Comparison of ENCODE assay signal across 8 mouse cellular contexts in genomic region chr17:35469842-35470751, GRCm38 (mm10). TPM values are rescaled to one million over a fixed set of nuclear protein-coding genes. Genes with fewer than 3 reads are reported as not detected.
DNase-seq lines count a peak whose midpoint lies in the region; TF ChIP-seq lines count a peak whose summit lies in the region.

TSS of gene H2-Q10 (plus strand) at chr17:35470089.

- TF ChIP-seq POLR2A in kidney, adult 2 months (IDR thresholded peaks at IDR 0.05; ENCODE audit: low read depth, low read length), result no peak

- WGBS in forebrain, embryonic 10.5 days, result 2% methylated on average over 71 of the region's 80 CpGs
- 2% methylated on average over 79 of the region's 80 CpGs for WGBS in kidney, adult 2 months

- H3K27me3 ChIP-seq in forebrain, embryonic 10.5 days (ENCODE audit: poor library complexity, severe bottlenecking), result peaks cover 54% of the 10 kb centered on the region
- H3K27me3 ChIP-seq in kidney, adult 2 months (replicated peaks; ENCODE audit: control insufficient read depth, insufficient read depth, low read length), result peaks cover 2% of the 10 kb centered on the region; the same call in 1 of the 2 replicates

- 0 out of 2 replicates have a peak within 1 kb of the TSS, but pooled peaks have one; percentile 8 for H3K27ac ChIP-seq in forebrain, embryonic 10.5 days
- no peak within 1 kb of the TSS for H3K27ac ChIP-seq in kidney, adult 2 months (ENCODE audit: insufficient read depth, low read depth, low read length)

- H3K9me3 ChIP-seq in forebrain, embryonic 10.5 days, result no peaks in the 10 kb centered on the region

- peak within 1 kb of the TSS; percentile 56 for H3K4me3 ChIP-seq in forebrain, embryonic 10.5 days
- peak within 1 kb of the TSS; percentile 13 for H3K4me3 ChIP-seq in kidney, adult 2 months (ENCODE audit: insufficient read depth, low read depth, low read length)

- DNase-seq in right cerebral cortex, postnatal 4 days, result peak; percentile 6
- no peak for DNase-seq in right cerebral cortex, postnatal 14 days
- peak; percentile 19 for DNase-seq in forebrain, embryonic 10.5 days (ENCODE audit: extremely low spot score, low spot score)
- DNase-seq in kidney, adult 2 months, result peak; percentile 63
- peak; percentile 29 for DNase-seq in mesoderm, embryonic 11.5 days (ENCODE audit: low read depth, low spot score)
- no peak for DNase-seq in ovary, postnatal 36 days (ENCODE audit: low spot score)
- no peak for DNase-seq in urinary bladder, adult 2 months (ENCODE audit: low spot score)
- DNase-seq in frontal cortex, postnatal 25 days (ENCODE audit: low spot score in 2 of 2), result no peak

- H3K4me1 ChIP-seq in forebrain, embryonic 10.5 days, result peaks cover 13% of the 10 kb centered on the region
- no peaks in the 10 kb centered on the region for H3K4me1 ChIP-seq in kidney, adult 2 months (ENCODE audit: control insufficient read depth, insufficient read depth, low read length)

- H3K36me3 ChIP-seq in forebrain, embryonic 10.5 days (replicated peaks), result no peaks in the 10 kb centered on the region
- H3K36me3 ChIP-seq in kidney, adult 2 months (ENCODE audit: control insufficient read depth, insufficient read depth, low read length), result no peaks in the 10 kb centered on the region

- no peak for TF ChIP-seq CTCF in kidney, adult 2 months (conservative IDR thresholded peaks at IDR 0.05; ENCODE audit: insufficient read depth, insufficient read length, low read depth, low read length)

RNA-seq across cellular contexts. Expression of gene H2-Q10, which starts in this region (rescaled TPM):
- polyA plus RNA-seq in forebrain, embryonic 10.5 days (2016; fragmentation: Nextera tagmentation; extraction: Ambion mirVana), result 0.36 and 0.37 TPM in 2 replicates
- polyA plus RNA-seq in kidney, adult 2 months (2012; rRNA removed), result 6.7 and 8.3 TPM in 2 replicates
- polyA plus RNA-seq in urinary bladder, adult 2 months (2012; rRNA removed), result 0.80 and 1.4 TPM in 2 replicates

Comparison
In these comparisons a context has a peak if more than half of its experiments do, and no peak if none do; other contexts are left out.
1. DNase-seq: peak in right cerebral cortex, postnatal 4 days (single experiment), kidney, adult 2 months (single experiment) and mesoderm, embryonic 11.5 days (single experiment); none in right cerebral cortex, postnatal 14 days (single experiment), ovary, postnatal 36 days (single experiment), urinary bladder, adult 2 months (single experiment) and frontal cortex, postnatal 25 days (0 of 2).
2. Peak in DNase-seq, H3K4me3 ChIP-seq and H3K27ac ChIP-seq in forebrain, embryonic 10.5 days; RNA of the gene not detected or under 1 TPM.